Mouse (Mus musculus) adrenal gland, postnatal 36 days (tissue): ENCODE measurements around the gene Etl4. TPM values are rescaled to one million over a fixed set of nuclear protein-coding genes. Genes with fewer than 3 reads are reported as not detected.

Experiments
- DNase-seq, 2 experiments: peaks; one replicate each; pipeline ENCODE4 v3.0.0; 2021; ENCODE audit warnings: mixed read lengths in 1 of 2
- total RNA-seq, 2 experiments: library from RNA; stranded (reverse); gene quantifications; 2 replicates each; pipeline ENCODE4 v1.2.3; 2021

Gene Etl4
- total RNA-seq, 2 experiments from 2014 or later: 20.2 to 27.6 TPM

DNA sequence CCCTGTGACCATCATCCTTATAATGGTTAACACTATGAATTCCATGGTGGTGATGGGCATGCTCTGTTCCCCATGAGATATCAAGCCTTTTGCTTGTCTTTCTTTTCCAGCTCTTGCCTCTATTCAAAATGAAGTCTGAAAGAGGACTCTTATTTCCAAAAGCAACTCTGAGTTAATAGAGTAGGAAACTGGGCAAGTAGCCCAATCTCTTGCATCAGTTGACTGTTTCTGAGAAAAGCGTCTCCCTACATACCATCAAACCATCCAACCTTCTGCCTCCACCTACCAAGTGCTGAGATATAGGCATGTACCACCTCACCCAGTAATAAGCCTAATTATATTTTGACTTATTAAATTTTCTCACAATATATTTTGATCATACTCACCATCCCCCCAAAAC is 658.9 kb downstream of the Etl4 start:
- DNase-seq: no peak

DNA sequence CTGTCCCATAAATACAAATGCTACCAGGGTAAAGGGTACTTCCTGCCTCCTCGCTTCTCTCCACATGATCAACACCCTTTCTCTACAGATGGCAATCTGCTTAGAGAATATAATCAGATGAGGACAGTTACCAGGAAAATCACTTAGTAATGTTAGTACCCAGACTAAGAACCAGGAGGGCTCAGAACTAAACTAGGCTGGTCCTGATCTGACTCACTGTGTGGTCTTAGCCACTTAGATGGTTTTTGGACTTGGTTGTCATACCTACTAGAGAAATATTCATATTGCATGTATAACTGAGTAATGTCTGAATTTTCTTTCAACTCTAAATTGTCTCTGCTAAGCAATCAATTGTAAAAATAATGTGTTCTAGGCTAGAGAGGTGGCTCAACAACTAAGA is 662.4 kb downstream of the Etl4 start:
- DNase-seq: no peak

DNA sequence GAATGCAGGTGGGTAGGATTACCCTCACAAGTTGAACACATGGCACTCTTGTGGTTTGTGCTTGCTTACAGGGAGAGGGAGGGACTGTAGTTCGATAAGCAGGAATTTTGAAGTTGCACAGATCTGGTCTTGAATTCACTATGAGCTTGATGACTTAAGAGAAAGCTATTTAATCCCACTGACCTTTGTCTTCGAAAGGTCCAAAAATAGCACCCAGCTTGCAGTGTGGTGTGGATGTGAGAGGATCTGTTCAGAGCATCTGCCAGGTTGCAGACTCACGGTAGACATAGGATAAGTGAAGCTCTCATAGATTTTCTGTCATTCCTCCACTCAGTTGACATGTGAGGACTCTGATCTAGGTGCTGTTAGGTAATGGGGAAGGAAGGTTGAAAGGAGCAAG is 670.8 kb downstream of the Etl4 start:
- DNase-seq: no peak

DNA sequence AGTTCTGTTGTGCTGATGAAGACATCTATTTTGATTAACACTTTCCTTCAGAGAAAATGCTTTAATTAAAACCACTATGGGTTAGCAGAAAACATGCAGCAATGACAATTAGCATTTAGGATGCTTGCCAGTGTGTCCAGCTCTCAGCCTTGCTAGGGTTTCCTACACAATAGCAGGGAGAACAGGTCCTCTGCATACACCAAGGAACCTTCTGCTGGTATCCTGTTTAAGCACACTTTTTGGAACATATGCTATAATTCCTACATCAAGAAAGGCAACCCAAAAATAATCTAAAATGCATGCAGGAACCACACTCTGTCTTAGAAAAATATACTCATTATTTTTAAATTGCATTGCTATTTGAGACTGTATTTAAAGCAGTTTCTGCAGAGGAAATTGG is 673.5 kb downstream of the Etl4 start:
- DNase-seq: no peak

DNA sequence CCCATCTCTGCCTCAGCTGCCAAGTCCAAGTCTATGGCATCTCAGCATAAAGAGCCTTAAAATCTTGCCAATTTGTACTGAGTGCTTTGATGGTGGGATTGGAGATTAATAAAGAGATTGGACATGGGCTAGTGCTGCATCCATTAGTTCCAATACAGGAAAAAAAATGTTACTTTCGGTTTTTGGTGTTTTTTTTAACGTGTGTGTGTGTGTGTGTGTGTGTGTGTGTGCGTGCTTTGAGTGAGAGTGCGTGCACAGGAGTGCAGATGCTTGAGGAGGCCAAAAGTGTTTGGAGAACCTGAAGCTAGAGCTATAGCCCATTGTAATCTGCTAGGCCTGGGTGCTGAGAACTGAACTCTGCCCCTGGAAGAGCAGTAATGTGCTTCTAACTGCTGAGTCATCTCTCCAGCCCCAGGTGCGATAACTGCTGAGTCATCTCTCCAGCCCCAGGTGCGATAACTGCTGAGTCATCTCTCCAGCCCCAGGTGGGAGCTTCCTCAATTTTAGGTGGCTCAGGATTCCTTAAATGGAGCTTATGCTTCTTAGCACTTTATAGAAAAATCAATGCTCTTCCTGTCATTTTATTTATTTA is 674.1 kb downstream of the Etl4 start:
- no peak for DNase-seq

DNA sequence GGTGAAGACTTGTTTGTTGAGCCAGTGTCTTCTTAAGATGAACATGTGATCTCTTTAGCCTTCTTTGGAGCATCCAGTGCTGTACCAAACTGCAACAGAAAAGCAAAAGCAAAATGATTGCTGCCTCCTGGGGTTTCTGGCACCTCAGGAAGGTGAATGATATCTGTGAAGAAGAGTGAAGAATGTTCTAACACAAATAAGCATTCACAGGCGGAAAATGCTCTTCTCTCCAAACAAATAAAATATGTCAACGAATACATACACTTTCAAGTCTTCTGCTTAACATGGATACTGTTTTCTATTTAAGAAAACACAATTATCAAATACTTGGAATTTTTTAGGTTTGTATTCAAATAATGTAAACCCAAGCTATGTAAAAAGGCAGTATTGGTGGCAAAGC is 678.3 kb downstream of the Etl4 start:
- DNase-seq: no peak

DNA sequence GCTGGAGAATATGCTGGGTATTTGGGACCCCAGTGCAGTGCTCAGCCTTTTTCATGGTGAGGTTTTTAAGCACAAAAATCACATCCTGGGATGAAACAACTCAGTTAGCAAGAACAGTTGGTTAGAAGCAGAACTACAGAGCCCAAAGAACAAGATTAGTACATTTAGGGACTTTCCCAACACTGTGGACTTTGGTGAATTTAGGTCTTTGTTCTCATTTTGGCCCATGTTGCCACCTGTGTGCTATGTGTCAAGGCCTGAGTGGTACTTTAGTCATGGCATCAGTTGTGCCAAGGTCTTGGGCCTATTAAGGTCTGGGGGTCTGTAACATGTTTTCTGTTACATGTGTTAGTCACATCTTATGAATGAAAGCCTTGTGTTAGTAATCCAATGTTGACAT is 679.1 kb downstream of the Etl4 start:
- DNase-seq: no peak

DNA sequence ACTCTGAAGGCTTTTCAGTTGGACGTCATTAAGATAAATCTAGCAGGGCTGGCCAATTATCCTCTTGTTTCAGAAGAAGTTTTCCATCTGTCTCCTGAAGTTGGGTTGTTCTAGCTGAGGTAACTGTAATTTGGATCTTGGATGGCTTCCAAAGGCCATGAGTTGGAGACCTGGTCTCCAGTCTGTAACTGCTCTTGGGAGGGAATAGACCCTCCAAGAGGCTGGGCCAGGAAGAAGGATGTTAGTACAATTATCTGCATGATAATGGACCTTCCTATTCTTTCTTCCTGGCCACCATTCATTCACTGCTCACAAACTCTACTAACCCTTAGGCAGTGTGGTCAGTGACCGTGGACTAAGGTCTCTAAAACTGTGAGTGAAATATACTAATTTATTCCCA is 684.5 kb downstream of the Etl4 start:
- DNase-seq: no peak

DNA sequence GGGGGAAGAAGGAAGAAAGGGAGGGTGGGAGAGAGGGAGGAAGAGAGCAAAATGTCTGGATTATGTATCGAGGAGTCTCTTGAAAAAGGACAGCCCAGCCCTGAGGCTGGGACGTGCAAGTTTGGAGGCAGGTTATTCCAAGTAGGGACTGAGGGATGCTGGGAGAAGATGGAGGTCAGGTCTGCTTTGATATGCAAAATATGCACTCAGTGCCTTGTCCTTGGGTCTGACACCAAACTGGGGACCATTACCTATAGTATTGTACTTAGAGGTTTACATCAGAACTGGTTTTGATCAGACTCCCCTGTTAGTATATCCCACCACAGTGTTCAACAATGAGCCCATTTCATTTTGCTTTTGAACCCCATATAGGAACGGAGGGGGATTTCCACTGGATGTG is 685.4 kb downstream of the Etl4 start:
- DNase-seq: no peak

DNA sequence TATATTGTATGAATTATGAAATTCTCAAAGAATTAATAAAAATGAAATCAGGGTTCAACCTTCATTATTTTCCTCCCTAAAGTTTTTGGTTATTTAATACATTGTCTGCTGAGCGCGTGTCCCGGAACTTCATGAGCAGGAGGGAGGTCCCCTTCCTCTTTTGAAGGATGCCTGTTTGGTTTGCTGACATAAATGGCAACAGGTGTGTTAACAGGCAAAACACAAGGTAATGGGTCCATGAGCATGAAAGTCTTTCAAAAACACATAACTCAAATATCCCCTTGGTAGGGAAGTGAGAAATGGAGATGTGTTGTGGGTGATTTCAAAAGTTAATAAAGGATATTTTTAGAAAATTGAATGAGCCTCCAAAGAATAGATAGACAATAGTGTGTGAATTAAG is 687.0 kb downstream of the Etl4 start:
- no peak for DNase-seq

DNA sequence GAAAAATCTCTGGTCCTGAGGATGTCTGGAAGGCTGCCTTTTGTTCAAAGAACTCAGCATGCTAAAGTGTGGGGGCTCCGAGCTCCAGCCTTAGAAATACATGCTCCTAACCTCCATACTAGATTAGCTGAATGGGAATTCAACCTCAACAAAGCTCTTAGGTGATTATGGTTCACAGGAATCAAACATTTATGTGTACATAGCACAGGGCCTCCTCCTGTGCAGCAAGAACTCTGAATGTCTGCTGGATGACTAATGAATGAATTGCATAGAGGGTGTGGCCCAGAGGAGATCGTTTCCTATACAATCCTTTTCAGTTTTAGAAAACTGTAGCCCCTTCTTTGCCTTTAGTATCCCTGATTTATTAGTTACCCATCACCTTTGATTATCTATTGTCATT is 687.6 kb downstream of the Etl4 start:
- DNase-seq: no peak

DNA sequence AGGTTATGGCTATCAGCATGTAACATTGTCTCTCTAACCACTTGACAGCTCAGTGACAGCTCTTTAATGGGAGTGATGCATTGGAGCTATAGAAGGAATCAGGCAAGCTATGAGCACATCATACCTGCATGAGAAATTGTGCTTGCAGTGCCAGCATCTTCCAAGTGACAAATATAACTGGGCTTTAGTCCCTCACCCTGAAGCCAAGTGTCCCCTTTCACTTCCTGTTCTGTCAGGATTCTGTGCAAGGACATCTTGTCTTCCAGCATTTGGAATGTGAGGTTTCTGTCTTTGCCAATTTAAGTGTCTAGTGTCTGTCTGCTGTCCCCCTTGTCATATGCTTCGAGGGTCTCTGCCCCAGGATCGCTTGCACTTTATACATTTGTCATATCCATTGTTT is 693.1 kb downstream of the Etl4 start:
- DNase-seq: no peak

DNA sequence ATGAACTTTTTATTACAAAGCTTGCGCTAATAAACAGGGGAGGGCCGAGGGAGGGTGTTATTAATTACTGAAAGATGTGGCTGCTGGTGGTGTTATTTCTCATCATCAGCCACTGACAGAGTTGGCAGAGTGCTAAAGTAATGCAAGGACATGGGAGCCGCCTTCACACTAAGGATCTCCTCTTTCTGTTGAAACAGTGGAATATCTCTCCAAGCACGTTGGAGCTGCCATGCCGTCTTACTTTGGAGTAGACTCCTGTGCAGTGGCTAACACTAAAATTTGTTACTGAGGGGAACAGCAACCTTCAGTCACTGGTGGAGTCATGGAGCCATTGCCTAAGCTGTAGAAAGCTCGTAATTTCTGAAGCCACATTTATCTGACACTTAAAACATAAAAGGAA is 694.0 kb downstream of the Etl4 start:
- DNase-seq: no peak

DNA sequence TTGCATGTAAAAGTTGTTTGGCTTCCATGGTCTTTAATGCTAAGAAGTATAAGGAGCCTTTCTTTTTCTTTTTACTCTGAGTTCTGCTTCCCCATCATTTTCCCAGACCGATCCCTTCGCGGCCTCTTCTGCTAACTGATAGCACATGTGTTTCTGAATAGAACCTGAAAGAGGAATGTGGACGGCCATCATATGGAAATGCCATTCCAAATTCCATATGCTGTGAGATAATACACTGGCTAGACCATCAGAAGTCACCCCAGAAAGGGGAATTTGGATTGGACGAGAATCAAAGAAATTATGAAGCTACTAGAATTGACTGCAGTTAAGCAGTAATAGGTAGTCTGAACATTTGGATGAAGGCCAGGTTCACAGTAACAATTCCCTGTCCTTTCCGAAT is 694.4 kb downstream of the Etl4 start:
- DNase-seq: no peak

DNA sequence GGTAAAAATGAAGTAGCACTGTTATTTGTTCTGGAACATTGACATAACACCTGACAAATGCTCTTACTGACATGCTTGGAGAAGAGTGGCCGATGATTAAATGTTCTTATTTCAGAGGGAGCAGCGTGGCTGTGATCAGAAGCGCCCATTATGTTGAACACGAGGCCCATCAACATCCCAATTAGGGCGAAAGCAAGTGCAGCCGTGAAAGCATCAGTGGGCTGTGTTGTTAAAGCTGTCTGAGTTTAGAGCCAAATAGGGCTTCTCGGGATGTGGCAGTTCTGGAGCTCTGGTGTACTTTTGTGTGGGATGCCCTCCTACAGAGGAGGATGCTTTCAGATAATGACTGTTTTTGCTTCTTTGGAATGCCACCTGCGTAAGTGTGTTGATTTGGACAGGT is 699.6 kb downstream of the Etl4 start:
- DNase-seq: no peak

DNA sequence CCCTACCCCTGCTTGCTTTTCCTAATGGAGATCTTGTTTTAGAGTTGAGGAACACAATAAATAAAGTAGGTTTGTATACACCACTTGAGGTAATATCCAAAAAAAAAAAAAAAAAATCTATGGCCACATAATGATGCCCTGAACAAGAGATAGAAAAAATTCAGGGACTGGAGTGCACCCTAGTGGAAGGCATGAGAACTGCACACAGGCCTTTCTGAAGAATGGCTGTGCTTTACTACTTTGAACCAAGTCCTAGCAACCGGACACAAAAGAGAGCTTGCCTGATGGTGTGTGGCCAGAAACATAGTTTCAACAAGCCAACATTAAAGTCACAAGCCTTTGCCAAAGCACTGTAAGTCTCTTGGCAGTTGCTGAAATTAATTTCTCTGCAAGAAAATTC is 706.4 kb downstream of the Etl4 start:
- peak; percentile 43 to 53 for DNase-seq

DNA sequence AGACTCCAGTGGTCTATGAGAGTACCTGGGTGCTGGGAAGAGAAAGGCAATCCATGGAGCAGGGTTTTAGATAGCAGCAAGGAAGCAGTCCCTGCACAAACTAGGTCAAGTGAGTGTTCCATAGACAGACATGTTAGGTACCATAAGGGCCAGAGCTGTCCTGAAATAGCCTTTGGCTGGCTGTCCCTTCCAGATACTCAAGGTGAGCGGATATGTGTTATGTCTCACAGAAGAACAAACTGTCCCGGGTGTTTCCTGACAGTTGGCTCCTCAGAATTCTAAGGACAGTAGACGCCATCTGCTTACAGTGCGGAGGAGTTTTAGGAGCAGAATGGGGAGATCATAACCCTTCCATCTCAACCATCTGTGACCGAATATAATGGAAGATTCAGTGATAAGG is 708.8 kb downstream of the Etl4 start:
- no peak for DNase-seq

DNA sequence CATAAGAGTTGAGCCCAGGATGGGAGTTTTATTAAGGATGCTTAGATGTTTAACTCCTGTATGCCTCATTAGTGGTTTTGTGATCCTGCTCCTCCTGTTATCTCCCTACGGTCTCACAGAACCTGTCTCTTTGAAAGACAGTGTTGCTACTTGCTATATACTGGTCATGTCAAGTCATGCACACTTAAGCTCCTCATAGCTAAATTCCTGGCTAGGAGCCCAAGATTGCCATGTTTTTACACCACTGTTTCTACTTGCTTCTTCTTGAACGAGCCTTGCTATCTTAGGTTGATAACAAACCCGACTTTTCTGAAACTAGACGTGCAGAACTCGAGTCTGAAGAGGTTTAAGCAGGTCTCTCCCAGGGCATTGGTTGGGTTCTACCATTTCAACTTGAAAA is 710.3 kb downstream of the Etl4 start:
- DNase-seq: no peak

DNA sequence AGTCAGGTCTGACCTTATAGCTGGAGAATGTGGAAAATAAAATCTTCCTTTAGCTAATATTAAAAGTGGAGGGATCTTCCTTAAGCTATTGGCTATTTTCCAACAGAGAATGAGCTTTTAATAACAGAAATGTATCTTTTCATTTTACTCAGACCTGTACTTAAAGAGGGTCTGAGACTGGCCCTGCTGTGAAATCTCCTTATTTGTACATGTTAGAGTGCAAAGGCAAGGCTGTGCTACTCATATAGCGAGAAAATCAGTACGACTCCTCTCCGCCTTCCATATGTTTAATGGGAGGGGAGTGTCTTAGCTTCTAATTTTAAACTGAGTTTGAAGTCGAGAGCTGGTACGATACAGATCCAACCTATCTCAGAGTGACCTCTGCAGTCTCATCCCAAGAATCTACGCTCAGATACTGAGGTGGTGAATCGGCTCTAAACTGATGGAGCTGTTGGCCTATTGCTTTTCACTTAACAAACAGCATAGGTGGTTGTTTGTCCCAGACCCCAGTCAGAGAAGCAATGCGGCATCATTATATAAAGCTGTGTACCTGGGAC is 719.7 kb downstream of the Etl4 start:
- DNase-seq: no peak

DNA sequence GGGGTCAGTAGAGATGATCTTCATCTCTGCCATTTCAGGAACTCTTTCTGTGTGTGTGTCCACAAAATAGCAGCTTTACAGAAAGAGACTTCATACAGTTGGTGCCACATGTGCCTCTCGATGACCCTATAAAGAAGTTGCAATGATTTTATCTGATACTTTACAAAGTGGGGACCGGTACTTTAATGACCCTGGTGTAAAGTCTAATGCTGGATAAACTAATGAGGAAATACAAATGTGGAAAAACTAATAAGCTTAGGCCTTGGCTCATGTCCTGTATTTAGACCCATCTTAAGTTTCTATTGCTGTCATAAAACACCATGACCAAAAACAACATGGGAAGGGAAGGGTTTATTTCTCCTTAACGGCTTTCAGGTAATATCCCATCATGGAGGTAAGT is 729.0 kb downstream of the Etl4 start:
- DNase-seq: no peak

DNA sequence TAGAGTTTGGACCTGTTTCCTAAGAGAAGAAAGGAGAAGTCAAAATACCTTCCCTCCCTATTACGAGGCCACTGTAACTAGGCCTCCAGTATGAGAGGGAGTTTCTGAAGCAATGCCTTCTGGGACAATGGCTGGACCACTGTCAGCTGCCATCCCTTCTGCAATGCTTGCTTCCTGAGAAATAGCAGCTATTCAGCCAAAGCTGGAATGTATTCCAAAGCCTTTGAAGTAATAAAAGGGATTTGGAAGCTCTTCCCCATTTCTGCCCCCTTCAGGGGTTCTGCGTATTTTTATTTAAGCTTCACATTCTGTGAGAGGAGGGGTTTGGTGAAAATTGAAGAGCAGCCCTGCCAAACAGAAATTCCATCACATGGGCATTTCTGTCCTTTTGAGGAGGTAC is 730.1 kb downstream of the Etl4 start:
- no peak for DNase-seq

DNA sequence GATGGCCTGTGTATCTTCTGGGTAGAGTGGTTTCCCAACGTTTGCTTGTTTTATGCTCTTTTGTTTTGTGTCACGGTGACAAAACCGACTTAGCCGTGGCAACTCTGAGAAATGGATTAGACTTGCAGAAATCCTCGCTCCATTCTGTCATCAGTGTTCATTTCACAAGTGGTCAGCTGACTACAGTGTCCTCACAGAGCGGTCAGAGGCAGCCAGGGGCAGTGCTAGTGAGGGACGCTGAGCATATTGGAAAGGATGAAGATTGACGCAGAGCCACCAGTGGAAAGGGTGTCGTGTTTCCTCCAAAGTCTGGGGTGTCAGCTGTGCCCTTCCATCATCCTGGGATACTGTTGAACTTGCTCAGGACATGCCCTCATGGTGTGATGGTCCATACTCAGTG is 733.2 kb downstream of the Etl4 start:
- DNase-seq: peak in 1 of 2 experiments; percentile 53

DNA sequence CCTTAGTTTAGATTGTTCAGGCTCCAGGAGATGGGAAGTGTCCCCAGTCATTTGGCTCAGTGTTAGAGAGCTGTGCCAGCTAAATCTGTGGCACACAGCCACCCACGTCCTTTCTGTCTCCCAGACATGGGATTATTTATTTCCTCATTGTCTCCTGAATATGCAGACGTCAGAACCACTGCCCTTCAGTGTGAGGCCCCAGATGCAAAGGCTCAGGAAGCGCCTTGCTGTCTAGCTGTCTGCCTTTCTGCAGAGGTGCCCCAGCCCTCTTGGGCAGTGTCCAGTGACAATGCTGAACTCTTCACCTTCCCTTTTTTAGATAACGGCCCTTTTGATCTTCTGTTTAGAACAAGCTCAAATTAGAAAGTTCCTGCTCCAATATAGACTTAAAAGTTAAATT is 740.2 kb downstream of the Etl4 start:
- peak; percentile 67 to 84 for DNase-seq

DNA sequence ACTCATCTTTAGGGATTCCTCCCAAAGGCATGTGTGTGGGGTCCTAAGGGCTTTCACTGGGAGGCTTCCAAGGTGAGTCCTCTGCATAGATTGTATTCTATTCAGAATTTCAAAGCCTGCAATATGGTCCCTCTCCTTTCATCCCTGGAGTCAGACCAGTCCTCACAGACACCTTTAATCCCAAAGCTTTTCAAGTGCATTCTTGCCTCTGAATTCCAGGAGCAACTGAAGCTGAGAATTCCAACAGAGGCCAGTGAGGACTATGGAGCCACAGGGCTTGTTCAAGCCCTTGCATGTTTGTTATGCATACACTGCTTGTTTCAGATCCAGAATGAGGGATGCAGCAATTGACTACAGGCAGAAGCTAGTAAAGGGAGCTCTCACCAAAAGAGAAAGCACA is 743.5 kb downstream of the Etl4 start:
- no peak for DNase-seq

DNA sequence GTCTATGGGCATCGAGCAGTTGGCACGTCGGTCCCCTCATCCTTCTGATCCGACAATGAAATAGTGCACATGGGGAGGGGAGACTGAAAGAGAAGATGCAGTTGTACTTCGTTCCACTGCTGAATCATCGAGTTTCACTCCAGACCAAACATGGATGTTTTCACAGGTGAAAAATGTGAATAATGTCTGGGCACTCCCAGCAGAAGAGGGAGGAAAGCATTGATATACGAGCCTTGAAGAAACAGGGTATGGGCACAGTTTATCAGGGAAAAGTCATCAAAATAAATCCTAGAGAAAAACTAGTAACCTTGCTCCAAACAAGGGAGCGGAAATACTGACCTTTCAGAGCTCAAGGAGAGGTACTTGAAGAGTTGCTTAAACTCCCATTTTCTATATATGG is 744.5 kb downstream of the Etl4 start:
- no peak for DNase-seq
